Mouse (Mus musculus) kidney, adult 2 months (tissue): Measurements from ENCODE around the gene Erp27.

ENCODE experiments used
- CTCF ChIP-seq: fragments of 200-500 bp; conservative IDR thresholded peaks from 2 replicates; pipeline ENCODE4 v1.5.1; 2011; ENCODE audit warnings: low read depth, mild to moderate bottlenecking, control low read depth, low read length, moderate library complexity, mixed read lengths; ENCODE audit not compliant: insufficient read depth, insufficient read length
- POLR2A ChIP-seq: fragments of 200-500 bp; IDR thresholded peaks from one replicate; pipeline ENCODE4 v1.6.1; 2011; ENCODE audit warnings: low read depth, low read length, control low read depth

DNA sequence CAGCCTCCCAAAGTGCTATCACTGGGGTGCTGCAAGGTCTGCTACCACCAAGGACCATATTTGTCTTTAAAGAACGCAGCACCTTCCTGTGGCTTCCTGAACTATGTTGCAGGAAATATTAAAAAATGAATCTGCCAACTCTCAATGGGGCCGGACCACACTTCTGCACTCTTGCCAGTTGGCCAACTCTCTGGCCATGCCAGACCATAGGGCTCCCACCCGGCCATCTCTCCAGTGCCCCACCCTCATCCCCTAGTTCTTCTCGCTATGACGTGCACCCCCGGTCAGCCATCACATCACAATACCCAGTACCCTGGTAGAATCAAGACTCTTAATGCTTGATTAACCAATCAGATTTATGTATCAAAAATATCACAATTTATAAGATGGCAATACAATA, 38.0 kb downstream of the Erp27 start:
- TF ChIP-seq CTCF (no peak), POLR2A (no peak)
